Mouse (Mus musculus) thymus, postnatal 14 days (tissue): ENCODE results near the gene Chst8.

Experiments used
- DNase-seq: peaks from one replicate; pipeline ENCODE4 v3.0.0; 2021

Gene Chst8

GRCm38 (mm10) chr7:34799404-34799771 is 13.1 kb downstream of the Chst8 start:
- DNase-seq, result no peak

GRCm38 (mm10) chr7:34798441-34799403 is 13.8 kb downstream of the Chst8 start:
- no peak for DNase-seq

GRCm38 (mm10) chr7:34798039-34798438 is 14.5 kb downstream of the Chst8 start:
- DNase-seq, result no peak

GRCm38 (mm10) chr7:34790459-34790858 is 22.1 kb downstream of the Chst8 start:
- no peak for DNase-seq

GRCm38 (mm10) chr7:34787171-34787570 is 25.3 kb downstream of the Chst8 start:
- no peak for DNase-seq

- DNase-seq, result no peak
These were observed 27.5 kb downstream of the Chst8 start for GRCm38 (mm10) chr7:34785052-34785451.

GRCm38 (mm10) chr7:34784469-34784868 is 28.0 kb downstream of the Chst8 start:
- DNase-seq, result no peak

GRCm38 (mm10) chr7:34781988-34782387 is 30.5 kb downstream of the Chst8 start:
- no peak for DNase-seq

GRCm38 (mm10) chr7:34781217-34781616 is 31.3 kb downstream of the Chst8 start:
- DNase-seq, result no peak

- no peak for DNase-seq
These were observed 34.1 kb downstream of the Chst8 start for GRCm38 (mm10) chr7:34778426-34778825.

GRCm38 (mm10) chr7:34775659-34776058 is 36.9 kb downstream of the Chst8 start:
- no peak for DNase-seq

GRCm38 (mm10) chr7:34774947-34775346 is 37.6 kb downstream of the Chst8 start:
- DNase-seq, result no peak

GRCm38 (mm10) chr7:34774020-34774419 is 38.5 kb downstream of the Chst8 start:
- DNase-seq, result no peak

- DNase-seq, result no peak
These were observed 39.2 kb downstream of the Chst8 start for GRCm38 (mm10) chr7:34773309-34773708.

- DNase-seq, result no peak
These were observed 43.0 kb downstream of the Chst8 start for GRCm38 (mm10) chr7:34769531-34769930.

GRCm38 (mm10) chr7:34764250-34765148 is 48.0 kb downstream of the Chst8 start:
- no peak for DNase-seq

GRCm38 (mm10) chr7:34759378-34759822 is 53.1 kb downstream of the Chst8 start:
- DNase-seq, result no peak

GRCm38 (mm10) chr7:34758721-34759120 is 53.8 kb downstream of the Chst8 start:
- DNase-seq, result no peak

GRCm38 (mm10) chr7:34757513-34757912 is 55.0 kb downstream of the Chst8 start:
- DNase-seq, result no peak

- no peak for DNase-seq
These were observed 59.2 kb downstream of the Chst8 start for GRCm38 (mm10) chr7:34753140-34753886.

GRCm38 (mm10) chr7:34752151-34752762 is 60.3 kb downstream of the Chst8 start:
- no peak for DNase-seq

GRCm38 (mm10) chr7:34750350-34750749 is 62.2 kb downstream of the Chst8 start:
- no peak for DNase-seq
